Mouse (Mus musculus): ENCODE measurements around the gene Lamb3.

DNA sequence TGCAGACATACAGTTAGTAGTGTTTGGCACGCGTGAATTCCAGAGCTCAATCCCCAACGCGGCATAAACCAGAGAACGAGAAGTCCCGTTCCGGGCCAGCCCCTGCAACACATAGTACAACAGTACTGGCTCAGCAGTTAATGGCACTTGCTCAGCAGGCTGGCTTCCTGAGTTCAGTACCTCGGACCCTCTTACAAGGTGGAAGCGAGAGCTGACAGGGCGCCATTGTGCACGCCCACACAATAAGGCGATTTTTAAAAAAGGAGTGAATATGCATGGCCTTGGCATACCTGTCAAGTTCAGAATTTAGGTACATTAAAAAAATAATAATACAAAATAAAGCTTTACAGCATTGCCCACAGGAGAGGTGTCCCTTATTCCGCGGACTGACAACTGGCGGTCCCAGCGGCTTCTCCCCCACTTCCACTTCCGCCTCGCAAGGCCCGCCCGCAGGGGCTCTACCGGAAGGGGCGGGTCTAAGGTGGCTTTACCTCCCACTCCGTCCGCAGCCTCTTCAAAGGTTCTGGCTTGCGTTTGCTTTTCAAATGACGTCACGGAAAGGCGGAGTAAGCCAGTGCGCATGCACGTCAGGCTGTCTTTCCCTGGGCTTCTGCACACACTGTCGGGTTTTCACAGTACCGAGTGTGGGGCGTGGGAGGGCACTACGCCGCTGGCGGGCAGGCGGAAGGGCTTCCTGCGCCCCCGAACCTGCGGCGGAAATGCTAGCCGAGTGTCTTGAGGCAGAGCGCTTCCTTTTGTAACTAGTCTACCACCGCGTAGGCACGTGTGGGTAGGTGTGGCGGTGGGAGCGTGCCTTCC lies 34.3 kb upstream of the Lamb3 start:
- TF ChIP-seq CTCF (IDR thresholded peaks at IDR 0.05): peak; percentile 45
- TF ChIP-seq EP300 (IDR thresholded peaks at IDR 0.05): no peak; the same call in 1 of the 2 replicates

Data from lung, postnatal 0 days (tissue).